Mouse (Mus musculus): ENCODE results near the gene Myo1e. TPM values are rescaled to one million over a fixed set of nuclear protein-coding genes. Genes with fewer than 3 reads are reported as not detected.
A peak's percentile ranks its signal among the peaks of the same experiment; 100 is the strongest.

Myo1e gene
- polyA plus RNA-seq, 1 experiment from 2014 or later = 11.0 TPM

DNA sequence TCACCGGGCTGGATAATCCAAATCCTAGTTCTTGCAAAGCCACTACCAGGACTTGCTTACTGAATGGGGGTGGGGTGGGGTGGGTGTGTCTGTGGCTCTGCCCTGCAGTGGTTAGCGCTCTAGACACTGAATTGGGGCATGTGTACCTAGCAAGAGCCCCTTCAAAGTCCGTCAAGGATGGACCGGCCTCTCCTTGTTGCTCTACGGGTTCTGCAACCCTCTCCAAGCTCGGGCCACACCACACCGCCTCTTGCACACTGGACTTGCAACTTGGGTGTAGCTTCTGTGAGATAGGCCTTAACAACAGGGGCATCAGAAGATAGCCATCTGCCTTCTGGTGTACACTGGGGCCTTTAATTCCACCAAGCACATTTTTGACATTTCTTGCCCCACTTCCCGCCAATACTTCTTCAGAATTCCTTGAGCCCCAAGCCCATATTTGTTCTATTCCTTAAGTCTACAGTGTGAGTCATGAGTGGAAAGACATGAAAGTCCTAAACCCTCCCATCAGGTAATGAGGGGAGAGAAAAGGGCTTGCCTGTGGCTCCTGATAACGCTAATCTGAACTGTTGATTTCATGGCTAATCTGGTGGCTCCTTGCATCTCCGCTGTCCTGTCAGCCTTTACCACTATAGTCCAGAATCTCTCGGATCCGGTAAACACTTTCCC, 67.9 kb downstream of the Myo1e start:
- no peak for ATAC-seq (ENCODE audit: low FRiP score, low read depth)

DNA sequence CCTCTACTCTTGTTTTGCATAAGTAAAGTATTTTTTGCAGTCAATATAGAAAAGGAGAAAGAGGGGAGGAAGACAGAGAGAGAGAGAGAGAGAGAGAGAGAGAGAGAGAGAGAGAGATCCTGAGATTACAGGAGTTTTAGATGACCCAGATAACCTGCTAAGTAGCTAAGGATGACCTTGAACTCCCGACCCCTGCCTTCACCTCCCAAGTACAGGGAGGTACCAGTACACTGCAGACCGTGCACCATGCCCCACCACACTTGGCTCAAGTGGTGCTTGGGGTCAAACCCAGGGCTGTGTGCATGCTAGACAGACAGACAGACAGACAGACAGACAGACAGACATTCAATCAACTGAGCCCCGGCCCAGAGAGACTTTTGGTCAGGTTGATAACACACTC, 69.9 kb downstream of the Myo1e start:
- Histone ChIP-seq H3K27me3 (no peaks in the 10 kb centered on the region), H3K36me3 (no peaks in the 10 kb centered on the region), H3K4me2 (replicated peaks) (no peak overlapping the region), H3K4me1 (no peaks in the 10 kb centered on the region), H3K27ac (replicated peaks) (no peak overlapping the region), H3K9me3 (no peaks in the 10 kb centered on the region), H3K9ac (replicated peaks) (no peak overlapping the region), H3K4me3 (no peak overlapping the region)
- ATAC-seq (ENCODE audit: low FRiP score, low read depth) = no peak
- WGBS = 84% methylated on average over 3 of the region's 3 CpGs

More for the DNA sequence above, 67.9 kb downstream of the Myo1e start:
- Histone ChIP-seq H3K27me3 (no peaks in the 10 kb centered on the region), H3K27ac (replicated peaks) (no peak overlapping the region), H3K36me3 (no peaks in the 10 kb centered on the region), H3K4me1 (no peaks in the 10 kb centered on the region), H3K9ac (replicated peaks) (no peak overlapping the region), H3K9me3 (no peaks in the 10 kb centered on the region), H3K4me2 (replicated peaks) (no peak overlapping the region), H3K4me3 (no peak overlapping the region)
- WGBS = 94% methylated on average over 12 of the region's 12 CpGs

DNA sequence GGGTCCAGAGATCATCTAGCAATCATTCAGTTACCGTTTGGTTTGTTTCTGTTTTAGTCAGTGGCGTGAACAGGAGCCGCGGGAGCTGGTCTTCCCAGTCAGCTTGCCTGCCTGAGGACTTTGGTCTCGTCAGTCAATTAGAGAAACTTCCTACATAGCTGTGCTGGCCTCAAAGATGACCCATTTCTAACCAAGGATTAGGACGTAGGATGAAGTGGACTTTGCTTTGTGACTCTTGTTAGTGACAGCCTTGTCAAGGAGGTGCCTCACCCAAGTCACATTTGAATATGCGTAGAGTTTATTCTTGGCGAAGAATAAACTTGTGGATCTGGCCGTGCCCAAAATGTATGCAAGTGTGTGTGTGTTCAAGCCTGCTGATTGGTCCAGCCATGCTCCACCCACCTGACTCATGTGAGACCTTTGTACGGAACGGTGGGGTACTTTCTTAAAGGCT, 70.4 kb downstream of the Myo1e start:
- Histone ChIP-seq H3K9ac (replicated peaks) (no peak overlapping the region), H3K27ac (replicated peaks) (no peak overlapping the region), H3K4me3 (no peak overlapping the region), H3K27me3 (no peaks in the 10 kb centered on the region), H3K4me2 (replicated peaks) (no peak overlapping the region), H3K4me1 (no peaks in the 10 kb centered on the region), H3K9me3 (no peaks in the 10 kb centered on the region), H3K36me3 (no peaks in the 10 kb centered on the region)
- ATAC-seq (ENCODE audit: low FRiP score, low read depth) = no peak
- 89% methylated on average over 11 of the region's 11 CpGs for WGBS

DNA sequence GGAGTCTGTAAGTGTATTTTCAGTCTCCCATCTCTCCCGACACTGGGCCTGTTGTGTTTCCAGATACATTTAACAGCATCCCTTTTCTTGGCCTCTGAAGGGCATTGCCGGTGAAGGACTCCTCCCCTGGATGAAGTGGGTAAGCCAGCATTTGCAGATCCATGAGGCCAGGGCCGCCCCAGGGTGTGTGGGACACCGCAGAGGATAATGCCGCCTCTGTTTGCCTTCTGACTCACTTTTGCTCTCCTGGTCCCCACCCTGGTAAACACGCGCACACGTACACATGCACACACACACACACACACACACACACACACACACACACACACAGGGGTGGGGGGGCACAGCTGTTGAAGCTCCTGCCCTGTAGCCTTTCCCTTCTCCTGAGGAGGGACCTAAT, 74.3 kb downstream of the Myo1e start:
- Histone ChIP-seq H3K4me2 (replicated peaks) (no peak overlapping the region), H3K4me1 (no peaks in the 10 kb centered on the region), H3K27me3 (no peaks in the 10 kb centered on the region), H3K27ac (replicated peaks) (no peak overlapping the region), H3K36me3 (no peaks in the 10 kb centered on the region), H3K9me3 (no peaks in the 10 kb centered on the region), H3K4me3 (no peak overlapping the region), H3K9ac (replicated peaks) (no peak overlapping the region)
- ATAC-seq (ENCODE audit: low FRiP score, low read depth) = no peak
- 95% methylated on average over 8 of the region's 8 CpGs for WGBS

DNA sequence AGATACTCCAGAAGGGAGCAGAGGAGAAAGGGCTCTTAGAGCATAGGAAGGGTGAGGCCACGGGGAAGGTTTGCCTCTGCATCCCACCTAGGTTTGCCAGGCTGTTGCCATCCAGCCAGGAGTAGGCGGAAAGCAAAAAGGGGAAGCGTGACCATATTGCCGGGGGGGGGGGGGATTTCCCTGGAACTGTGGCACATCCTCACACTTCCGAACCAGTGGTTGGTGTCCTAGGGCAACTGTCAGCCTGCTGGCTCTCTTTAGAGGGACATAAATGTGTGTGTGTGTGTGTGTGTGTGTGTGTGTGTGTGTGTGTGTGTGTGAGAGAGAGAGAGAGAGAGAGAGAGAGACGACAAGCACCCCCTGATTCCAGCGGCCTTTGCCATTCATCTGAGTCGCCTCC, 75.0 kb downstream of the Myo1e start:
- no peak overlapping the region for H3K4me3 ChIP-seq
- no peak overlapping the region for H3K27ac ChIP-seq (replicated peaks)
- no peak overlapping the region for H3K4me2 ChIP-seq (replicated peaks)
- no peak overlapping the region for H3K9ac ChIP-seq (replicated peaks)
- H3K36me3 ChIP-seq = no peaks in the 10 kb centered on the region
- ATAC-seq (ENCODE audit: low FRiP score, low read depth) = no peak
- 88% methylated on average over 5 of the region's 8 CpGs for WGBS
- no peaks in the 10 kb centered on the region for H3K9me3 ChIP-seq
- no peaks in the 10 kb centered on the region for H3K27me3 ChIP-seq
- peaks cover 1% of the 10 kb centered on the region; the same call in 1 of the 2 replicates for H3K4me1 ChIP-seq

DNA sequence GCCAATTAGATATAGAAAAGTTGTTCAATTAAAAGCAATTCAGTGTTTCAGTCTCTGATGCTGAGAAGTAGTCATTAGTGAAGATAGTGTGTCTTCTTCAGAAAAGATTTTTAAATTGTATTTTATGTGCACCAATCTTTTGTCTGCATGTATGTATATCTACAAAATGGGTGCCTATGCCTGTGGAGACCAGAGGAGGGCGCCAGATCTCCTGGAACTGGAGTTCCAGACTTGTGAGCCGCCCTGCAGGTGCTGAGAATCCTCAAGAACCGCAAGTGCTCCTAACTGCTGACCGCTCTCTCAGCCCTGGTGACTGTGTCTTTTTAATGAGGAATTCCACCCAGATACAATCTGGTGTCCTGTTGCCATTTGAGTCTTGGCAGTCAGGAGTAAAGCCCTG, 76.0 kb downstream of the Myo1e start:
- H3K36me3 ChIP-seq = no peaks in the 10 kb centered on the region
- no peaks in the 10 kb centered on the region for H3K9me3 ChIP-seq
- peaks cover 4% of the 10 kb centered on the region; the same call in 1 of the 2 replicates for H3K4me1 ChIP-seq
- no peak overlapping the region for H3K4me3 ChIP-seq
- no peak overlapping the region for H3K27ac ChIP-seq (replicated peaks)
- 84% methylated on average over 4 of the region's 4 CpGs for WGBS
- H3K4me2 ChIP-seq (replicated peaks) = no peak overlapping the region
- no peak overlapping the region for H3K9ac ChIP-seq (replicated peaks)
- no peak for ATAC-seq (ENCODE audit: low FRiP score, low read depth)
- no peaks in the 10 kb centered on the region for H3K27me3 ChIP-seq

DNA sequence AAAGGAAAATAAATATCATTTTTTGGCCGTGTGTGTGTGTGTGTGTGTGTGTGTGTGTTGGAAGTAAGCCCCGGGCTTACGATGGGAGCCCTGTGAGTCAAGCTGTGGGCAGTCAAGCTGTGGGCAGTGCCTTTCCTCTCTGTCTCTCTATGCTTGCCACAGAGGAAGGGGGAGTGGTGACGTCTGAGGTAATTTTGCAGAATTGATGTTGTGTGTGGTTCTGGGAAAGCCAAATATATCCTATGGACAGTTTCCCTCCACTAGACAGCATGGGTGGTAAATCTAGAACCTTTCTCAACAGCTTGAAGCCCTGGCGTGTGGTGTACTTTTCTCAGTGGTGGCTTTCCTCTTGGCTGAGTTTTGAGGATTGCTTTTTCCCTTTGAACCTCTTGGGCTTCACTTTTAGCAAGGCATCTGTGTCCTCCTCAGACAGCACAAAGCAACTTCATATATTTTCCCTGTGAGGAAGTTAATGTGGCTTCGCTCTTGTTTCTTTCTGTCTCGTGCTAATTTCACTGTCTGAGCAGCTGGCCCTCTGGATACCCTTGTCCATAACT, 77.5 kb downstream of the Myo1e start:
- Histone ChIP-seq H3K4me3 (no peak overlapping the region), H3K4me2 (replicated peaks) (no peak overlapping the region), H3K27ac (replicated peaks) (no peak overlapping the region), H3K27me3 (no peaks in the 10 kb centered on the region), H3K36me3 (no peaks in the 10 kb centered on the region), H3K9me3 (no peaks in the 10 kb centered on the region), H3K9ac (replicated peaks) (no peak overlapping the region), H3K4me1 (peaks cover 4% of the 10 kb centered on the region; the same call in 1 of the 2 replicates)
- ATAC-seq (ENCODE audit: low FRiP score, low read depth) = no peak
- 88% methylated on average over 7 of the region's 7 CpGs for WGBS

DNA sequence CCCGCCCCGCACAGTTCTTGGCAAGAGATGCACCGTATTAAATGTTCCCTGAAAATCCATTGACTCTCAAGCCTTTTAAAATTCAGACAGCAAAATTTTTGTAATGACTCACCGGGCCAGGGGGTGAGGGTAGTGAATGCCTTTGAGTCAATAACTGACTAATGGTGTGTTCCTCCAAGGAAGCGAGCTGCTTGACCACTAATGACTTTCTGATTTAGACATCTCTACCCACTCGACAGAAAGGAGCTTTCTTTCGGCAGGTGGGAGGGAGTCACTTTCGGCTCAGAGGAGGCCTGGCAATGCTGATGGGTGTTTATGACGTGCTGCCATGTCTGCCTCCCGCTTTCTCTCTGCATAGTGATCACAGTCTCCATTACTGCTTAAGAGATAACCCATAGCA, 83.6 kb downstream of the Myo1e start:
- no peak overlapping the region for H3K27ac ChIP-seq (replicated peaks)
- H3K9me3 ChIP-seq = no peaks in the 10 kb centered on the region
- H3K27me3 ChIP-seq = no peaks in the 10 kb centered on the region
- 70% methylated on average over 10 of the region's 10 CpGs for WGBS
- H3K36me3 ChIP-seq = no peaks in the 10 kb centered on the region
- no peak overlapping the region for H3K4me3 ChIP-seq
- H3K4me2 ChIP-seq (replicated peaks) = no peak overlapping the region
- peaks cover 13% of the 10 kb centered on the region; the same call in 1 of the 2 replicates for H3K4me1 ChIP-seq
- H3K9ac ChIP-seq (replicated peaks) = no peak overlapping the region
- ATAC-seq (ENCODE audit: low FRiP score, low read depth) = no peak

DNA sequence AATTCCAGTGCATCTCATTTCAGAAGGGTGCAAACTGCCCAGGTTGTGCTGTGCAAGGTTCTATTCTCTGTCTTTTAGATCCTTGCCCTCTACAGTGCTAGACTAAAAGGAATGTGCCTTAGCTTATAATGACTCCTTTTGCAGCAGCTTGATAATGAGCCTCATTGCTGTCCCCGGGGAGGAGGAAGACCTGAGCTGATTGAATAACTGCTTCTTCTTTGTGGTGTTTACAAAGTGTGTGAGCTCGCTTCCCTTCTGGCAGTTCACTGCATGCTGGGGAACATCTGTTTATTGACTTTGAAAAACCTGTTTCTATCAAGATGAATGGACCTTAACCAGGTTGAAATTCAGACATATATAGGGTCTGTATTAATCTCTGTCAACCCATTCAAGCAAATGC, 89.8 kb downstream of the Myo1e start:
- H3K4me3 ChIP-seq = no peak overlapping the region
- 19% methylated on average over 2 of the region's 2 CpGs for WGBS
- peaks cover 3% of the 10 kb centered on the region; the same call in 1 of the 2 replicates for H3K36me3 ChIP-seq
- H3K4me2 ChIP-seq (replicated peaks) = no peak overlapping the region
- H3K4me1 ChIP-seq = peaks cover 19% of the 10 kb centered on the region
- peak overlapping the region; percentile 1; the same call in 1 of the 2 replicates for H3K27ac ChIP-seq (replicated peaks)
- no peak overlapping the region for H3K9ac ChIP-seq (replicated peaks)
- no peaks in the 10 kb centered on the region for H3K9me3 ChIP-seq
- no peaks in the 10 kb centered on the region for H3K27me3 ChIP-seq
- no peak for ATAC-seq (ENCODE audit: low FRiP score, low read depth)

DNA sequence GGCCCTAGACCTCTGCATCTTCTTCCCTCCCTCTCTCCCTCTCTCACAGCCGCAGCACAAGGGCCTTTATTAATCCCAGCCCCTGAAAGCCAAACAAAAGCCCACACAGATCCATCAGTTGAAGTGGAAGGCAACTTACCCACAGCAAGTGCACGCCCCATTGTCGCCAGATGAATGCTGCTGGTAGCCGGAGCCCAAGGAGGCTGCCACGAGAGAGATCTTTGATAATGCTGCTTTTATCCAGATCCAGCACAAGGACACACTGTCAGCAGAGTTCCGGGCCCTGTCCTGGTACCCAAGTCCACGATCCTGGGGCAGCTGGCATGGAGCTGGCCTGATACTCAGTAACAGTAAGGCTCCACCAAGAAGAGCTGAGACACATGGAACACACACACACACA, 91.1 kb downstream of the Myo1e start:
- peak; percentile 54; the same call in 1 of the 2 replicates for ATAC-seq (ENCODE audit: low FRiP score, low read depth)
- 20% methylated on average over 7 of the region's 7 CpGs for WGBS
- Histone ChIP-seq H3K4me3 (no peak overlapping the region), H3K9ac (replicated peaks) (no peak overlapping the region), H3K9me3 (no peaks in the 10 kb centered on the region), H3K4me1 (peaks cover 19% of the 10 kb centered on the region), H3K27me3 (no peaks in the 10 kb centered on the region), H3K36me3 (peaks cover 4% of the 10 kb centered on the region; the same call in 1 of the 2 replicates), H3K4me2 (replicated peaks) (no peak overlapping the region), H3K27ac (replicated peaks) (peak overlapping the region; percentile 44)

DNA sequence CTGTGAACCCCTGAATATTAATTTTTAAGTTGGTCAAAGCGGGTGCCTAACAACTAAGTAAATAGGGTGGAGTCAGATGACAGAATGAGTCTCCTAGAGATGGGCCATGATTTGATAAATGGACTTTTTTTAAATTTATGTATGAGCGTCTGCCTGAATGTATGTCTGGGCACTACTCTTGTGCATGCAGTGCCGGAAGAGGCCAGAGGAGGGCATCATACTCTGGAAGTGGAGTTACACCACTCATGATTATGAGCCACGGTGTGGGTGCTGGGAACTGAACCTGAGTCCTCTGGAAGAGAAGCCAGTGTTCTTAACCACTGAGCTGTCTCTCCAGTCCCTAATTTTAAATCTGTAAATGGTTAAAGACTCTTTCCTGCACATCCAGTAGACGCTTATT, 93.6 kb downstream of the Myo1e start:
- 97% methylated on average over 5 of the region's 5 CpGs for WGBS
- Histone ChIP-seq H3K36me3 (peaks cover 4% of the 10 kb centered on the region; the same call in 1 of the 2 replicates), H3K4me3 (no peak overlapping the region)

DNA sequence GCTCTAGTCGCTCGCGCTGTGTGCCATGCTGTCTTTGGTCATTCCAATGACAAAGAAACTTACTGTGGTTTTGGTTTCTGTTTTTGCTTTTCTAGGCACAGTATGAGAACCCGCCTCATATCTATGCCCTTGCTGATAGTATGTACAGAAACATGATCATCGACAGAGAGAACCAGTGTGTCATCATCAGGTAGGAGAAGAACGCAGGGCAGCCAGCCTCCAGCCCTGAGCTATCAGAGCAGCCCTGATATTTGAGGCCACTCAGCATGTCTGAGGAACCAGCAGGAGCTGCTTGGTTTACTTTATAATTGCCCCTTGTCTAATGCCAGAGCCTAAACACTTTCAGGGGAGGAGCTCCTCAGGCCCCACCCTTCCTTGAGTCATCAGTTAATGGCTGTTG, 94.4 kb downstream of the Myo1e start:
- H3K27me3 ChIP-seq = no peaks in the 10 kb centered on the region
- no peak overlapping the region for H3K4me2 ChIP-seq (replicated peaks)
- no peak overlapping the region for H3K27ac ChIP-seq (replicated peaks)
- H3K4me1 ChIP-seq = peaks cover 18% of the 10 kb centered on the region
- no peak for ATAC-seq (ENCODE audit: low FRiP score, low read depth)
- peaks cover 4% of the 10 kb centered on the region; the same call in 1 of the 2 replicates for H3K36me3 ChIP-seq
- WGBS = 90% methylated on average over 6 of the region's 6 CpGs
- H3K9ac ChIP-seq (replicated peaks) = no peak overlapping the region
- H3K9me3 ChIP-seq = no peaks in the 10 kb centered on the region
- no peak overlapping the region for H3K4me3 ChIP-seq

More for the DNA sequence above, 93.6 kb downstream of the Myo1e start:
- Histone ChIP-seq H3K27me3 (no peaks in the 10 kb centered on the region), H3K9me3 (no peaks in the 10 kb centered on the region), H3K9ac (replicated peaks) (no peak overlapping the region), H3K4me2 (replicated peaks) (no peak overlapping the region), H3K4me1 (peaks cover 19% of the 10 kb centered on the region), H3K27ac (replicated peaks) (no peak overlapping the region)
- no peak for ATAC-seq (ENCODE audit: low FRiP score, low read depth)
